Mouse (Mus musculus) cortical plate, adult 2 months (tissue): Measurements from ENCODE around the gene Hapln4.

Source experiments
- CTCF ChIP-seq: fragments of 200-500 bp; IDR thresholded peaks from 2 replicates; pipeline ENCODE4 v1.5.1; 2011; ENCODE audit warnings: mild to moderate bottlenecking, control low read depth, low read length; ENCODE audit not compliant: insufficient read depth; ENCODE audit errors: extremely low read depth
- POLR2A ChIP-seq: fragments of 200-500 bp; IDR thresholded peaks from 2 replicates; pipeline ENCODE4 v1.6.1; 2011; ENCODE audit warnings: mild to moderate bottlenecking, low read length, control low read depth; ENCODE audit not compliant: insufficient read depth; ENCODE audit errors: extremely low read depth

DNA sequence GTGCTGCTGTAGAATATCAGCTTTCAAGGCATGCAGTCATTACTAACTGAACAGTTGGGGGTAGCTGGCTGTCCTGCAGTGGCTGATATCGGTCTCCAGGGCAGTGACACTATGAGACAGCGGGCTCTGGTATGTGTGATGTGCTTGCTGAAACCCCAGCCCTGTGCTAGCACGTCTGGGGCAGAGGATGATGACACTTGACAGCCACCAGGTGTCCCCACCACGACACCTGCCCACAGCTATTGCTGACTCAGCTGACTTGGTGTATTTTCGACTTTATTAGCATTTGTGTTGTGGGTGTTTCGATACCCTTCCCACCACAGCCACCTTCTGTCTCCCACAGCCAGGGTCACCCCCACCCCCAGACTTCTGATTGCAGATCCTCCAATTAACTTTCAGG lies 21.2 kb downstream of the Hapln4 start:
- TF ChIP-seq CTCF (peak; percentile 51), POLR2A (no peak)
